Mouse (Mus musculus) heart, postnatal 0 days (tissue): ENCODE measurements around the gene Platr17. TPM values are rescaled to one million over a fixed set of nuclear protein-coding genes. Genes with fewer than 3 reads are reported as not detected.
A peak's percentile ranks its signal among the peaks of the same experiment; 100 is the strongest.

Experiments used
- ATAC-seq: fragments of 200-750 bp; cut with Nextera tagmentation; 2 replicates; pipeline ENCODE4 v1.8.0; 2017; ENCODE audit warnings: low read depth, moderate number of reproducible peaks, moderate library complexity; ENCODE audit not compliant: insufficient read depth
- DNase-seq: peaks from one replicate; pipeline ENCODE4 v3.0.0-alpha.2; 2016; ENCODE audit warnings: low spot score
- H3K27ac ChIP-seq: fragments of 300-500 bp; sonication (generic); 2 replicates; pipeline ENCODE4 v1.5.1; 2014; ENCODE audit warnings: low read depth, mild to moderate bottlenecking
- H3K27me3 ChIP-seq: fragments of 300-500 bp; sonication (generic); 2 replicates; pipeline ENCODE4 v1.6.1; 2014; ENCODE audit warnings: low read length, mixed read lengths; ENCODE audit not compliant: control insufficient read depth, insufficient read depth
- H3K36me3 ChIP-seq: fragments of 300-500 bp; sonication (generic); replicated peaks from 2 replicates; pipeline ENCODE4 v1.6.1; 2014; ENCODE audit warnings: low read length, mixed read lengths; ENCODE audit not compliant: control insufficient read depth, insufficient read depth
- H3K4me1 ChIP-seq: fragments of 300-500 bp; sonication (generic); 2 replicates; pipeline ENCODE4 v1.6.1; 2014; ENCODE audit warnings: antibody characterized with exemption; ENCODE audit not compliant: control insufficient read depth, insufficient read depth
- H3K4me2 ChIP-seq: fragments of 300-500 bp; sonication (generic); 2 replicates; pipeline ENCODE4 v1.6.1; 2014; ENCODE audit warnings: low read depth, mild to moderate bottlenecking, low read length, moderate library complexity
- H3K4me3 ChIP-seq: fragments of 300-500 bp; sonication (generic); 2 replicates; pipeline ENCODE4 v1.5.1; 2014; ENCODE audit warnings: low read depth, low read length
- H3K9ac ChIP-seq: fragments of 300-500 bp; sonication (generic); replicated peaks from 2 replicates; pipeline ENCODE4 v1.6.1; 2014; ENCODE audit warnings: low read depth, low read length, mixed read lengths
- H3K9me3 ChIP-seq: fragments of 300-500 bp; sonication (generic); replicated peaks from 2 replicates; pipeline ENCODE4 v1.6.1; 2016; ENCODE audit warnings: low read length; ENCODE audit not compliant: control insufficient read depth
- CTCF ChIP-seq: IDR thresholded peaks from 2 replicates; pipeline ENCODE4 v1.5.1; 2016; ENCODE audit warnings: antibody characterized with exemption, control low read depth, low read depth
- EP300 ChIP-seq: IDR thresholded peaks from 2 replicates; pipeline ENCODE4 v1.6.1; 2016; ENCODE audit warnings: antibody characterized with exemption, low read depth
- WGBS: fragments of 180-500 bp; shearing (Covaris S2); extraction: QIAGEN DNeasy Blood & Tissue Kit; methylation state at CpG from one replicate; pipeline ENCODE4 v1.1.7; 2014; 5-methylcytosine and 5-hydroxymethylcytosine counted together
- polyA plus RNA-seq: library from polyadenylated mRNA; unstranded; fragments of >200 nt; fragmentation: Nextera tagmentation; extraction: Ambion mirVana; gene quantifications from 2 replicates; pipeline ENCODE4 v1.2.1, GENCODE M21; 2015
- total RNA-seq: library from RNA; depleted of rRNA; stranded (reverse); fragments of >200 nt; gene quantifications from 2 replicates; pipeline ENCODE4 v1.2.3, GENCODE M21; 2014; ENCODE audit warnings: low replicate concordance

The Platr17 gene
- total and polyA plus RNA-seq, 2 experiments from 2014 or later: not detected

DNA sequence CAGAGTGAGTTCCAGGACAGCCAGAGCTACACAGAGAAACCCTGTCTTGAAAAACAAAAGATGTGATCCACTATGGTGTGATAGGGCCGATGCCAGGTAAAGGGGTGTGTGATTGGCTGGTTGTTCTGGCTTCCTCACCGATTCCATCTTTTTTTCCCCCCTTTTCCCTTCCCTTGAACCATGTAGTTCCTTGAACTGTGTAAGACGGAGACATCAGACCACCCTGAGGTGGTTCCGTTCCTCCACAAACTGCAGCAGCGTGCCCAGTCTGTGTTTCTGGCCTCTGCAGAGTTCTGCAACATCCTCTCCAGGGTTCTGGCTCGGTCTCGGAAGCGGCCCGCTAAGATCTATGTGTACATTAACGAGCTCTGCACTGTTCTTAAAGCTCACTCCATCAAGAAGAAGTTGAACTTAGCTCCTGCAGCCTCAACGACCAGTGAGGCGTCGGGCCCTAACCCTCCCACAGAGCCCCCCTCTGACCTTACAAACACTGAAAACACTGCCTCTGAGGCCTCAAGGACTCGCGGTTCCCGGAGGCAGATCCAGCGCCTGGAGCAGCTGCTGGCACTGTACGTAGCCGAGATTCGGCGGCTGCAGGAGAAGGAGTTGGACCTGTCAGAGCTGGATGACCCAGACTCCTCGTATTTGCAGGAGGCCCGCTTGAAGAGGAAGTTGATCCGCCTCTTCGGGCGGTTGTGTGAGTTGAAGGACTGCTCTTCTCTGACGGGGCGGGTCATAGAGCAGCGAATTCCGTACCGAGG, 6.3 kb downstream of the Platr17 start:
- Histone ChIP-seq H3K9ac (no peak overlapping the region), H3K4me3 (no peak overlapping the region), H3K36me3 (peaks cover 45% of the 10 kb centered on the region), H3K4me2 (no peak overlapping the region), H3K27me3 (no peaks in the 10 kb centered on the region), H3K9me3 (no peaks in the 10 kb centered on the region), H3K27ac (no peak overlapping the region), H3K4me1 (peaks cover 8% of the 10 kb centered on the region)
- DNase-seq: no peak
- WGBS: 92% methylated on average over 31 of the region's 31 CpGs
- no peak for ATAC-seq
- TF ChIP-seq CTCF (no peak), EP300 (no peak)

DNA sequence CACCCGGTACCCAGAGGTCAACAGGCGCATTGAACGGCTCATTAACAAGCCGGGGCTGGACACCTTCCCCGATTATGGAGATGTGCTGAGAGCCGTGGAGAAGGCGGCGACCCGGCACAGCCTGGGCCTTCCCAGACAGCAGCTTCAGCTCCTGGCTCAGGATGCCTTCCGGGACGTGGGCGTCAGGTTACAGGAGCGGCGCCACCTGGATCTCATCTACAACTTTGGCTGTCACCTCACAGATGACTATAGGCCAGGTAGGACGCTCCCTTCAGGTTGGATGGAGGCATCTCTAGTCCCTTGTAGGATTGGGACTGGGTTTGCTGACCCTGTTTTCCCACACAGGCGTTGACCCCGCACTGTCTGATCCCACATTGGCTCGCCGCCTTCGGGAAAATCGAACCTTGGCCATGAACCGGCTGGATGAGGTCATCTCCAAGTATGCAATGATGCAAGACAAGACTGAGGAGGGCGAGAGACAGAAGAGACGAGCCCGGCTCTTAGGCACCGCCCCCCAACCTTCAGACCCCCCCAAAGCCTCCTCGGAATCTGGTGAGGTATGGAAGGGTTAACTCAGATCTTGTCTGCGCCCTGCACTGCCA, 7.0 kb downstream of the Platr17 start:
- no peaks in the 10 kb centered on the region for H3K9me3 ChIP-seq
- no peak overlapping the region for H3K27ac ChIP-seq
- no peak for TF ChIP-seq EP300
- TF ChIP-seq CTCF: no peak
- 88% methylated on average over 28 of the region's 28 CpGs for WGBS
- ATAC-seq (no peak), DNase-seq (no peak)
- peaks cover 12% of the 10 kb centered on the region for H3K4me1 ChIP-seq
- no peak overlapping the region for H3K4me3 ChIP-seq
- H3K4me2 ChIP-seq: no peak overlapping the region
- H3K36me3 ChIP-seq: peaks cover 45% of the 10 kb centered on the region
- H3K27me3 ChIP-seq: no peaks in the 10 kb centered on the region
- no peak overlapping the region for H3K9ac ChIP-seq

DNA sequence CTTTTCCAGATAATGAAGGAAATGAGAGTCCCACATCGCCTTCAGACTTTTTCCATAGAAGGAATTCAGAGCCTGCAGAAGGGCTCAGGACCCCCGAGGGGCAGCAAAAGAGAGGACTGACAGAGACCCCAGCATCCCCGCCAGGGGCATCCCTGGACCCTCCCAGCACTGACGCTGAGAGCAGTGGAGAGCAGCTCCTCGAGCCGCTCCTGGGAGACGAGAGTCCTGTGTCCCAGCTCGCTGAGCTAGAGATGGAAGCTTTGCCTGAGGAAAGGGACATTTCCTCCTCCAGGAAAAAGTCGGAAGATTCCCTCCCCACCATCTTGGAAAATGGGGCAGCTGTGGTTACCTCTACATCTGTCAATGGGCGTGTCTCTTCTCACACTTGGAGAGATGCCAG, 8.3 kb downstream of the Platr17 start:
- Histone ChIP-seq H3K27ac (no peak overlapping the region), H3K27me3 (no peaks in the 10 kb centered on the region), H3K36me3 (peaks cover 45% of the 10 kb centered on the region), H3K4me1 (peaks cover 9% of the 10 kb centered on the region), H3K9ac (no peak overlapping the region), H3K9me3 (no peaks in the 10 kb centered on the region), H3K4me2 (no peak overlapping the region), H3K4me3 (no peak overlapping the region)
- no peak for TF ChIP-seq CTCF
- no peak for TF ChIP-seq EP300
- no peak for ATAC-seq
- 86% methylated on average over 10 of the region's 10 CpGs for WGBS
- no peak for DNase-seq

DNA sequence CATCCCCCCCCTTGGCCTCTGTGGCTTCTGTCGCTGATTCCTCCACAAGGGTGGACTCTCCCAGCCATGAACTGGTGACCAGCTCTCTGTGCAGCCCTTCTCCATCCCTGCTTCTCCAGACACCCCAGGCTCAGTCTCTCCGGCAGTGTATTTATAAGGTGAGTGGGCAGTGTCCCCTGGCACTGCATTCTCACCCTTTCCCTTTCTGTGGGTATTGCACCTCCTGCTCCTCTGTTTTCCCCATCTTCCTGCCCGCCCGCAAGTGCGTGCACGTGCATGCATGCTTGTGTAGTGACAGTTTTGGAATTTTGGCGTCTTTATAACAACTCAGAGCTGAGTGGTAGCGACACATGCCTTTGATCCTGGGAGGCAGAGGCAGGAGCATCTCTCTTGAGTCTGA, 9.0 kb downstream of the Platr17 start:
- H3K27me3 ChIP-seq: no peaks in the 10 kb centered on the region
- H3K27ac ChIP-seq: no peak overlapping the region
- no peak for TF ChIP-seq EP300
- no peak for TF ChIP-seq CTCF
- no peak for ATAC-seq
- H3K4me1 ChIP-seq: peaks cover 8% of the 10 kb centered on the region
- H3K4me3 ChIP-seq: no peak overlapping the region
- WGBS: 95% methylated on average over 8 of the region's 8 CpGs
- H3K9ac ChIP-seq: no peak overlapping the region
- no peaks in the 10 kb centered on the region for H3K9me3 ChIP-seq
- peaks cover 45% of the 10 kb centered on the region for H3K36me3 ChIP-seq
- H3K4me2 ChIP-seq: no peak overlapping the region
- DNase-seq: no peak

DNA sequence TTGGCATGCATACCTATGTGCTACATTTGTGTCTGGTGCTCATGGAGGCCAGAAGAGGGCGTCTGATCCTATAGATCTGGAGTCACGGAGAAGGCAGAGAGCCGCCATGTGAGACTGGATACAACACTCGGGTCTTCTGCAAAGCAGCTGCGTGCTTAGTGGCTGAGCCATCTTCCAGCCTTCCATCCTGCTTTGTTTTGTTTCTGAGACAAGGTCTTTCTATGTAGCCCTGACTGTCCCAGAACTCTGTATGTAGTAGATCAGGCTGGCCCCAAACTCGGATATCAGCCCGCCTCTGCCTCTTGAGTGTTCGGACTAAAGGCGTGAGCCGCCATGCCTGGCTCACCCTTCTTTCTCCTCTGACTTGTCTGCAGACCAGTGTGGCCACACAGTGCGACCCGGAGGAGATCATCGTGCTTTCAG, 10.0 kb downstream of the Platr17 start:
- TF ChIP-seq EP300: no peak
- 0 out of 2 replicates have a peak, but pooled peaks have one; percentile 10 for TF ChIP-seq CTCF
- ATAC-seq (no peak), DNase-seq (no peak)
- Histone ChIP-seq H3K4me3 (no peak overlapping the region), H3K4me1 (peaks cover 8% of the 10 kb centered on the region), H3K36me3 (peaks cover 45% of the 10 kb centered on the region), H3K27ac (peak overlapping the region; percentile 72; the same call in 1 of the 2 replicates), H3K27me3 (no peaks in the 10 kb centered on the region), H3K9ac (no peak overlapping the region), H3K9me3 (no peaks in the 10 kb centered on the region), H3K4me2 (no peak overlapping the region)
- WGBS: 65% methylated on average over 13 of the region's 13 CpGs
